Mouse (Mus musculus) limb, embryonic 11.5 days (tissue): ENCODE data around the gene Rora. TPM values are rescaled to one million over a fixed set of nuclear protein-coding genes. Genes with fewer than 3 reads are reported as not detected.

Experiments
- ATAC-seq: fragments of 200-750 bp; cut with Nextera tagmentation; 2 replicates; pipeline ENCODE4 v1.8.0; 2017; ENCODE audit warnings: low read depth; ENCODE audit not compliant: insufficient number of reproducible peaks, low FRiP score, low TSS enrichment
- DNase-seq: peaks from one replicate; pipeline ENCODE4 v3.0.0-alpha.2; 2015; ENCODE audit warnings: low spot score
- H3K27ac ChIP-seq: fragments of 300-500 bp; sonication (generic); replicated peaks from 2 replicates; pipeline ENCODE4 v1.5.1; 2014; ENCODE audit warnings: low read depth, mild to moderate bottlenecking, low read length
- H3K27me3 ChIP-seq: fragments of 300-500 bp; sonication (generic); 2 replicates; pipeline ENCODE4 v1.6.1; 2014; ENCODE audit warnings: mild to moderate bottlenecking, low read length, mixed read lengths; ENCODE audit not compliant: control insufficient read depth, insufficient read depth
- H3K36me3 ChIP-seq: fragments of 300-500 bp; sonication (generic); 2 replicates; pipeline ENCODE4 v1.6.1; 2014; ENCODE audit warnings: mild to moderate bottlenecking, low read length, moderate library complexity, mixed read lengths; ENCODE audit not compliant: control insufficient read depth, insufficient read depth
- H3K4me1 ChIP-seq: fragments of 300-500 bp; sonication (generic); 2 replicates; pipeline ENCODE4 v1.6.1; 2014; ENCODE audit warnings: low read length, mixed read lengths; ENCODE audit not compliant: control insufficient read depth, insufficient read depth
- H3K4me2 ChIP-seq: fragments of 300-500 bp; sonication (generic); 2 replicates; pipeline ENCODE4 v1.6.1; 2014; ENCODE audit warnings: low read depth, mild to moderate bottlenecking, moderate library complexity; ENCODE audit not compliant: severe bottlenecking
- H3K4me3 ChIP-seq: fragments of 300-500 bp; sonication (generic); 2 replicates; pipeline ENCODE4 v1.5.1; 2014; ENCODE audit warnings: low read depth, low read length
- H3K9ac ChIP-seq: fragments of 300-500 bp; sonication (generic); 2 replicates; pipeline ENCODE4 v1.6.1; 2014; ENCODE audit warnings: mild to moderate bottlenecking, low read length
- H3K9me3 ChIP-seq: fragments of 300-500 bp; sonication (generic); 2 replicates; pipeline ENCODE4 v1.6.1; 2016; ENCODE audit warnings: low read length; ENCODE audit not compliant: control insufficient read depth
- WGBS: fragments of 180-500 bp; shearing (Covaris S2); extraction: QIAGEN DNeasy Blood & Tissue Kit; methylation state at CpG from one replicate; pipeline ENCODE4 v1.1.7; 2014; 5-methylcytosine and 5-hydroxymethylcytosine counted together
- polyA plus RNA-seq: library from polyadenylated mRNA; unstranded; fragments of >200 nt; fragmentation: Nextera tagmentation; extraction: Ambion mirVana; gene quantifications from 2 replicates; pipeline ENCODE4 v1.2.1, GENCODE M21; 2014

The Rora gene
- polyA plus RNA-seq, 1 experiment from 2014 or later, result 3.1 TPM

GRCm38 (mm10) chr9:69134604-69135003 lies 481.0 kb downstream of the Rora start:
- no peak overlapping the region for H3K4me2 ChIP-seq
- H3K27me3 ChIP-seq, result no peaks in the 10 kb centered on the region

GRCm38 (mm10) chr9:69136821-69137220 lies 483.2 kb downstream of the Rora start:
- no peak overlapping the region for H3K4me3 ChIP-seq
- WGBS, result 91% methylated on average over 5 of the region's 5 CpGs
- no peak overlapping the region for H3K27ac ChIP-seq
- ATAC-seq (no peak), DNase-seq (no peak)
- H3K36me3 ChIP-seq, result no peaks in the 10 kb centered on the region
- H3K27me3 ChIP-seq, result no peaks in the 10 kb centered on the region
- no peaks in the 10 kb centered on the region for H3K9me3 ChIP-seq
- no peak overlapping the region for H3K9ac ChIP-seq
- peaks cover 13% of the 10 kb centered on the region for H3K4me1 ChIP-seq
- no peak overlapping the region for H3K4me2 ChIP-seq

More at GRCm38 (mm10) chr9:69134604-69135003, 481.0 kb downstream of the Rora start:
- no peaks in the 10 kb centered on the region for H3K9me3 ChIP-seq
- H3K4me1 ChIP-seq, result peaks cover 7% of the 10 kb centered on the region
- no peak for ATAC-seq
- no peak for DNase-seq
- no peaks in the 10 kb centered on the region for H3K36me3 ChIP-seq
- H3K9ac ChIP-seq, result no peak overlapping the region
- no peak overlapping the region for H3K27ac ChIP-seq
- no peak overlapping the region for H3K4me3 ChIP-seq
- 89% methylated on average over 9 of the region's 9 CpGs for WGBS

- no peak for ATAC-seq
- H3K4me3 ChIP-seq, result no peak overlapping the region
- WGBS, result 80% methylated on average over 10 of the region's 10 CpGs
- no peaks in the 10 kb centered on the region for H3K36me3 ChIP-seq
- no peak overlapping the region for H3K4me2 ChIP-seq
- no peak for DNase-seq
- no peaks in the 10 kb centered on the region for H3K27me3 ChIP-seq
- H3K9me3 ChIP-seq, result no peaks in the 10 kb centered on the region
- no peak overlapping the region for H3K9ac ChIP-seq
- H3K4me1 ChIP-seq, result peaks cover 13% of the 10 kb centered on the region
- H3K27ac ChIP-seq, result no peak overlapping the region
Observed at GRCm38 (mm10) chr9:69137398-69137797, 483.8 kb downstream of the Rora start.

- Histone ChIP-seq H3K4me1 (peaks cover 12% of the 10 kb centered on the region), H3K4me3 (no peak overlapping the region), H3K36me3 (no peaks in the 10 kb centered on the region), H3K27ac (no peak overlapping the region), H3K9me3 (no peaks in the 10 kb centered on the region), H3K27me3 (no peaks in the 10 kb centered on the region), H3K9ac (no peak overlapping the region), H3K4me2 (no peak overlapping the region)
- ATAC-seq, result no peak
- DNase-seq, result peak; percentile 36
- 36% methylated on average over 6 of the region's 6 CpGs for WGBS
Observed at GRCm38 (mm10) chr9:69140144-69140543, 486.6 kb downstream of the Rora start.

- H3K27ac ChIP-seq, result no peak overlapping the region
- no peak overlapping the region for H3K4me2 ChIP-seq
- peaks cover 12% of the 10 kb centered on the region for H3K4me1 ChIP-seq
- DNase-seq (no peak), ATAC-seq (no peak)
- 63% methylated on average over 4 of the region's 4 CpGs for WGBS
- peaks cover 6% of the 10 kb centered on the region; the same call in 1 of the 2 replicates for H3K9me3 ChIP-seq
- no peaks in the 10 kb centered on the region for H3K27me3 ChIP-seq
- H3K36me3 ChIP-seq, result no peaks in the 10 kb centered on the region
- H3K4me3 ChIP-seq, result no peak overlapping the region
- H3K9ac ChIP-seq, result no peak overlapping the region
Observed at GRCm38 (mm10) chr9:69141859-69142258, 488.3 kb downstream of the Rora start.

GRCm38 (mm10) chr9:69146937-69147336 lies 493.4 kb downstream of the Rora start:
- H3K9me3 ChIP-seq, result peaks cover 6% of the 10 kb centered on the region; the same call in 1 of the 2 replicates
- H3K27ac ChIP-seq, result no peak overlapping the region
- ATAC-seq (no peak), DNase-seq (no peak)
- H3K27me3 ChIP-seq, result no peaks in the 10 kb centered on the region
- H3K4me1 ChIP-seq, result peaks cover 12% of the 10 kb centered on the region
- H3K9ac ChIP-seq, result no peak overlapping the region
- WGBS, result 92% methylated on average over 1 of the region's 1 CpGs
- no peak overlapping the region for H3K4me3 ChIP-seq
- H3K4me2 ChIP-seq, result no peak overlapping the region
- no peaks in the 10 kb centered on the region for H3K36me3 ChIP-seq

GRCm38 (mm10) chr9:69150224-69150623 lies 496.6 kb downstream of the Rora start:
- no peak overlapping the region for H3K4me2 ChIP-seq
- H3K4me1 ChIP-seq, result peaks cover 5% of the 10 kb centered on the region; the same call in 1 of the 2 replicates
- no peak overlapping the region for H3K9ac ChIP-seq
- no peaks in the 10 kb centered on the region for H3K27me3 ChIP-seq
- DNase-seq (peak; percentile 33), ATAC-seq (no peak)
- WGBS, result 34% methylated on average over 14 of the region's 14 CpGs
- H3K36me3 ChIP-seq, result no peaks in the 10 kb centered on the region
- no peak overlapping the region for H3K27ac ChIP-seq
- no peak overlapping the region for H3K4me3 ChIP-seq
- H3K9me3 ChIP-seq, result peaks cover 6% of the 10 kb centered on the region; the same call in 1 of the 2 replicates

GRCm38 (mm10) chr9:69154684-69155083 lies 501.1 kb downstream of the Rora start:
- no peak overlapping the region for H3K27ac ChIP-seq
- no peak overlapping the region for H3K9ac ChIP-seq
- 93% methylated on average over 5 of the region's 5 CpGs for WGBS
- no peak overlapping the region for H3K4me2 ChIP-seq
- peaks cover 10% of the 10 kb centered on the region; the same call in 1 of the 2 replicates for H3K4me1 ChIP-seq
- no peak overlapping the region for H3K4me3 ChIP-seq
- H3K27me3 ChIP-seq, result no peaks in the 10 kb centered on the region
- no peaks in the 10 kb centered on the region for H3K9me3 ChIP-seq
- DNase-seq (no peak), ATAC-seq (no peak)
- H3K36me3 ChIP-seq, result no peaks in the 10 kb centered on the region
